Mouse (Mus musculus) kidney, adult 11 months (tissue): ENCODE measurements around the gene Vma21-ps.
"Not testable (repeated sequence)": the region's sequence is repeated elsewhere in the genome, so short reads cannot be mapped to it uniquely, and the experiment has no call there.

Experiments used
- DNase-seq: peaks from one replicate; pipeline ENCODE4 v3.0.0; 2022

Vma21-ps gene

DNA sequence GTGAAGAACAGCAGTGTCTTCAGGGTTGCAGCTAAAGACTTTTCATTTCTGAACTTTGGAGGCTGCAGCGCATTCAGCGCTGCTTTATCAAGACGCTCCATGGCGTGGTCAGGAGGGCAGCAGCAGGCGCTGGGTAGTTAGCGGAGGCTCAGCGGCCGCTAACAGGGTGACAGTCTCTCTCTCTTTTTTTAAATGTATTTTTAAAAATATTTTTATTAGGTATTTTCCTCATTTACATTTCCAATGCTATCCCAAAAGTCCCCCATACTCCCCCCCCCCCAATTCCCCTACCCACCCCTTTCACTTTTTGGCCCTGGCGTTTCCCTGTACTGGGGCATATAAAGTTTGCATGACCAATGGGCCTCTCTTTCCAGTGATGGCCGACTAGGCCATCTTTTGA is at the start of gene Vma21-ps:
Vma21-ps (minus strand) TSS at position 101 of the 400 bp plus-strand sequence.
- DNase-seq: not testable (repeated sequence)

DNA sequence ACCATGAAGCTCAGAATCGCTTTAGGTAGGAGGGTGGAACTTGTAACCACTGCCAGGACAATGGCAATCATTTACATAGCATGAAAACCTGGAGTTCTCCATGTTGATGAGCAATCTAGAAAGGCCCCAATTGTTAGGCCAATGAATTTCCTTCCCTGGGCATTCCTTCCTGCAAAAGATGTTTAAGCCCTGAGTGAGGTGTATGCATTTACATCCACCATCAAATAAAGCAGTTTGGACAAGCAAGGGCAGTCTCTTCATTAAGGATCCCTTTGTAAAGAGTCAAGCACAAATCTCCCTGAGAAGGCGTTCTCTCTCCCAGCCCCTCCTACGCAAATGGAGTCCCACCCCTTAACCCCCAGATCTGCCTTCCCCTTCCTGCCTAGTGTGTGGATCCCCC is 46.0 kb upstream of the Vma21-ps start:
- no peak for DNase-seq

- no peak for DNase-seq
Measured at GRCm38 (mm10) chr4:52530636-52531035, 33.6 kb upstream of the Vma21-ps start.

GRCm38 (mm10) chr4:52526464-52526863 is 29.4 kb upstream of the Vma21-ps start:
- no peak for DNase-seq

GRCm38 (mm10) chr4:52519301-52519700 is 22.3 kb upstream of the Vma21-ps start:
- DNase-seq: no peak

- DNase-seq: no peak
Measured at GRCm38 (mm10) chr4:52517580-52517979, 20.5 kb upstream of the Vma21-ps start.

- no peak for DNase-seq
Measured at GRCm38 (mm10) chr4:52487486-52487885, 9.6 kb downstream of the Vma21-ps start.

- no peak for DNase-seq
Measured at GRCm38 (mm10) chr4:52473431-52473830, 23.6 kb downstream of the Vma21-ps start.

- DNase-seq: no peak
Measured at GRCm38 (mm10) chr4:52461321-52461720, 35.7 kb downstream of the Vma21-ps start.

DNA sequence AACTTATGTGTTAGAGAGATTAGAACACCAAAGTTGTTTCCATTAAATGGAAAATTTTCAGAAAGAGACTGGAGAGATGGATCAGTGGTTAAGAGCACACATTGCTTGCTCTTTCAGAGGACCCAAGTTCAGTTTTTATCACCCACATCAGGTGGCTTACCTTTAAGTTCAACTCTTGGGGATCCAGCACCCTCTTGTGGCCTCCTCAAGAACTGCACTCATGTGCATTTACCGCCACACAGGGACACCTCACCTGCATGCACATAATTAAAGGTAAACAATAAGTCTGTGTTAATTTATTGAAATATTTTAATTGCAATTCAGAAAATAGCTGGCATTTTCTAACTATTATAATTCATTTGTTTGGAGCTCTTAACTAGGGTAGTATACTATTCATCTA is 37.3 kb downstream of the Vma21-ps start:
- no peak for DNase-seq
